Mouse (Mus musculus) liver (tissue): Measurements from ENCODE around the gene Grhl3.

ENCODE experiments used
- DNase-seq: peaks from one replicate; pipeline ENCODE4 v3.0.0-alpha.2; 2020; ENCODE audit warnings: mixed read lengths

Gene Grhl3

DNA sequence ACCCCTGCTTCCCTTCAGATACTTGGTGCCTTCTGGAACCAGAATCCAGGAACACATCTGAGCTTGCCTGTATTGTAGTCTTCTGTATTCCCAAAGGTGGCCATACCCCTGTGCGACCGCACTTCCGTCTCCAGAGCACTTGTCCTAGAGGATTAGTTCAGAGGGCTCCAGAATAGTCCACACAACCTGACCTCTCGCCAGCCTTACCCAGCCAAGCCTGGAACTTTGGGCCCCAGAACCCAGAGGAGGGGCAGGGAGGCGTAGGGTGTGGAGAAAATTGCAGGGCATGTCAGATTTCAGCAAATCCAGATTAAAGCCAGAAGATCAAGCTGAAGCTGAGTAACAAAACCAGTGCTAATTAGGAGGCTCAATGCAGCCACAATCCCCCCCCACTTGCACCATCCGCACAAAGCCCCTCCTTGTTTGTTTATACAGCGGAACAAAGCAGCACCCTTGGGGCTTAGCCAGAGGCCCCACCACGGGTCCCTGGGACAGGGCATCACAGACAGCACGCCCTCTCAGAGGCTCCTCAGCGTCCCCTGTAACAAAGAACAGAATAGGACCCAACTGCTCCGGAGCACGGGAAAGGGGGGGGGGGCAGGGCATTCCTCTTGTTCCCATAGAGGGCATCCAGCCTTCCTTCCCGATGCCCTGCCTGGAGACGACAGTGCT, 47.3 kb downstream of the Grhl3 start:
- no peak for DNase-seq

DNA sequence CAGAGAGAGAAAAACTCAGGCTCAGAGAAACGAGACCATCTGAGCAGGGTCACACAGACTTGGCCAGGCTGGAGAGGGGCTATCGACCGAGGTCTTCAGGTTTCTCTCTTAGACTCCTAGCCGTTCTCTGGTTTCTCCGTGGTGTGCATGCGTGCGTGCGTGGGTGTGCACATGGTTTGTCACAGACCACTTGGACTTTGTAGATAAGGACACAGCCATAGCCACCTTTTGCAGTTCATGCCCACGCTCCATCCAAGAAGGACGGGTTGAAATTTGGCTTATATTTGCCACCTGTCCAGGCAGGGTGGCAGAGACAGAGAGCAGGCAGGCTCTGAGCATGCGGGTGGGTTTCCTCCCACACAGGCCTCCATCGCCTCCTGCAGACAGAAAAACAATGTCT, 48.4 kb downstream of the Grhl3 start:
- no peak for DNase-seq

- DNase-seq = no peak
Measured at GRCm38 (mm10) chr4:135523939-135524338, 49.5 kb downstream of the Grhl3 start.

GRCm38 (mm10) chr4:135520421-135520820, 53.0 kb downstream of the Grhl3 start:
- DNase-seq = no peak

DNA sequence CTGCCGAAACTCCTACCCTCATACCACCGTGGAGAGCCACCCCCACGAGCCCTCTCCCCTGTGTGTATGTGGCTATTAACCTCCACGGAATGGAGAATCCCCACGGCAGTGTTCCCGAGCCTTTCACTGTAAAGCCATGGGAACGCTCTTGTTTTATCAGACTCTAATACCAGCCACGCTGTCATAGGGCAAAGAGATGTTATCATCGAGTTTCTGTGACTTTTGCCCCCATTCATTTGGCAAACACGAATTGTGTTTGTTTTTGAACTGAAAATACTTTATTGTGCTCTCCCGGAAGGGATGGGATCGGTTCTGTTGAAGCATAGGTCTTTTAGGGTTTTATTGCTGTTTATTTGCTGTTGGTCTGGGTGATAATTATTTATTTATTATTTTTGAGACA, 55.3 kb downstream of the Grhl3 start:
- no peak for DNase-seq

- DNase-seq = peak; percentile 63
Measured at GRCm38 (mm10) chr4:135516351-135517316, 56.8 kb downstream of the Grhl3 start.

- DNase-seq = no peak
Measured at GRCm38 (mm10) chr4:135514925-135515324, 58.5 kb downstream of the Grhl3 start.

DNA sequence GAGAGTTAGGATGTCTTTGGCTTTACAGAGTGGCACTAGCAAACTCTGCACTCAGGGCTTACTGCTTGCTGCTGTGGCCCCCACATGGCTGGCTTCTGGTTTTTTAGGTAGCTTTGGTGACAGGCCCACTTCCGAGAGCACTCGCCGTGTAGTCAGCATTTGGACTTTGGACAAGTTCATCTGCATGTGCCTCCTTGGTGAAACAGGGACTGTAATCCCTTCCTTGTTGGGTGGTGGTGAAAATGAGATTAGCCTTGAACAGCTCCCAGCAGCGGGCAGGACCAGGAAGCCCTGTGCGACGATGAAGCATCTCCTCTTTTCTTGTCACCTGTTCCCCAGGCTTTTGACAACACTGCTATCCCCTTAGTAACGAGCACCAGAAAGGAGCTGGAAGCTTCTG, 59.6 kb downstream of the Grhl3 start:
- no peak for DNase-seq

GRCm38 (mm10) chr4:135509515-135509914, 63.9 kb downstream of the Grhl3 start:
- DNase-seq = no peak

- peak; percentile 73 for DNase-seq
Measured at GRCm38 (mm10) chr4:135508419-135509039, 64.9 kb downstream of the Grhl3 start.

GRCm38 (mm10) chr4:135507547-135508350, 65.7 kb downstream of the Grhl3 start:
- peak; percentile 88 for DNase-seq

GRCm38 (mm10) chr4:135505794-135506193, 67.6 kb downstream of the Grhl3 start:
- DNase-seq = no peak

- DNase-seq = no peak
Measured at GRCm38 (mm10) chr4:135501587-135501986, 71.8 kb downstream of the Grhl3 start.

GRCm38 (mm10) chr4:135499831-135500230, 73.6 kb downstream of the Grhl3 start:
- no peak for DNase-seq

DNA sequence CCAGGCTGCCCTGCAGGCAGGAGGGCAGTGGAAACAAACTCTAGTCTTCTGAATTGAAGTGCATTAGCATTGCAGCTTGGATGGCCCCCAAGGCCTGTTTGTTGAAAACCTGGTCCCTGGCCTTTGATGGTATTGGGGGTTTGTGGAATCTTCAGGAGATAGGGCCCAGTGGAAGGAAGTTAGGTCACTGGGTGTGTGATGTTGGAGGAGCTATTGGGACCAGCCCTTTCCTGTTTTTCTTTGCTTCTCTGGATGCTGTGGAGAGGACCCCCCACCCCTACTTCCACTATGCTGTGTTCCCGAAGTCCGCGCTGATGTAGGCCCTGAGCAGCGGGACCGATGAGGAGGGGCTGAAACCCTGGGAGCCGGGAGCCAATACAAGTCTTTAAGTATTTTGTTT, 75.3 kb downstream of the Grhl3 start:
- no peak for DNase-seq

GRCm38 (mm10) chr4:135495810-135496209, 77.6 kb downstream of the Grhl3 start:
- DNase-seq = peak; percentile 67

GRCm38 (mm10) chr4:135495397-135495791, 78.0 kb downstream of the Grhl3 start:
- DNase-seq = no peak

DNA sequence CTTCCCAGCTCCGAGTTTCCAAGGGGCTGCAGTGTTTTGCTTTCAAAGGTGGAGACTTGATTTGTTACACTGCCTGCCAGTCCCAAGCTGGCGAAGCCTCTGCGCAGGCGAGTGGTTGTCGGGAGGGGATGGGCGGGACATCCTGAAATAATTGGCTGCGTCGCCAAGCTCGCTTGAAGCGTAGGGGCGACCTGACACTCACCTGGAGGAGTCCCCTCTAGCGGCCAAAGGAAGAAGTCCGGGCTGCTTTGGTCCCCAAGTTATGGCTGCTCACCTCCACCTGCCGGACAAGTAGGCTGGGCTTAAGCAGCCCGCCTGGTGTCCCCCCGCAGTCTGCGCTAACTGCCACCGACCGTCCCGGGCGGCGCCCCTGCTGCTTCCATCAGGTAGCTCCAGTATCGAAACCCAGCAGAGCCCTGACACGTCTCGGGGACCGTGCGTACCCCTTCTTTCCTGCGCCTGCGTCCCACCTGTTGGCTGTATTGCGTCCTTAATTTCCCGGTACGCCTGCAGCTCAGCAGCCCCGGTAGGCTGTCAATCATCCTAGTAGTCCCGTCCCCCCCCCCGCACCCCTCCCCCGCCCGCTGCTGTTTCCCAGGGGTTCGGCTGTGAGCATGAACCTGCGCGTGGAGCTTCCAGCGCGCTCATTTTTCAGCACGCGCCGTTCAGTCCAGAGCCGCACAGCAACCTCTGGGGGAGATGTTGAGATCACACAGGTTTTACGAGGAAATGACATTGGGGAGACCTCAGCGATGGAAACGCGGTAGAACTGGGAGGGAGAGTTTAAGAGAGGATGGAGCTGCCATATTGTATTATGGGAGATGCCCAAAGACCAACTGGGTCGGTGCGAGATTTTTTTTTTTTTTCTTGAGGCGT, 78.7 kb downstream of the Grhl3 start, which contains the start of the genes Stpg1 and Nipal3:
Gene Stpg1, plus strand, starts transcription at position 270 of the 876 bp plus-strand sequence.
Gene Nipal3, minus strand, starts transcription at position 518 of the 876 bp plus-strand sequence.
- peak; percentile 96 for DNase-seq

DNA sequence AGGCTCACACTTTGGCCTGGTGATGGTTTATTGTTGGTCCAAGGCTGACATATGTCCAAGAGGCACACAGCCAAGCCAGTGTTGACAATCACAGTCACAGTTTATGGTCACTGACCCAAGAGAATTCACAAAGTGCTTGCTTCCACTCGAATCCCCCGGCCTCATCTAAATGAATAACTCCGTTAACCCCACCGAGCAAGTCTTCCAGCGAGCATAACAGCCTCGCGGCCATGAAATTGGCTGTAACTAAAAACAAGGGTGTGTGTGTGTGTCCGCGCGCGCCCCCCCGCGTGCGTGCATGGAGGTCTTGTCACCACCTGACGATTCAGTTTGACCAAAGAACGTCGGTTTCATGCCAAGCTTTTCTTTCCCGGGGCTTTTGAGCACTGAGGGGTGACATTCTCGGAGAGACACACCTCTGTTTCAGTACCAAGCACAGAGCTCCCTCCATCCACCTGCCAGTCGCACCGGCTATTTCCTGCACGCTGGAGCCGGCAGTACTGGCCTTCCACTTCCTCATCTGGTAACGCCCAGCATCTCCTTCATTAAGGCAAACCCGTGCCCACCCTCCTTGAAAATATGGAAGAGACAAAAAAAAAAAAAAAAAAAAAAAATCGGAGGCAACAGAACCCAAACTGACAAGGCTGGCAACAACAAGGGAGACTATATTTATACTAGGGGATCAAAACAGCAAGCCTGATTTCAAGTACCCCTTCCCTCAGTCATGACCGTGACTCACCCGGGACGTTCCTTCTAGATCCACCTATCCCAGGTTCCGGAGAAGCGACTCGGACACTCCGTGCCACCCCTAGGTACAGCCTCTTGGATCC, 79.5 kb downstream of the Grhl3 start:
- DNase-seq = peak; percentile 80

DNA sequence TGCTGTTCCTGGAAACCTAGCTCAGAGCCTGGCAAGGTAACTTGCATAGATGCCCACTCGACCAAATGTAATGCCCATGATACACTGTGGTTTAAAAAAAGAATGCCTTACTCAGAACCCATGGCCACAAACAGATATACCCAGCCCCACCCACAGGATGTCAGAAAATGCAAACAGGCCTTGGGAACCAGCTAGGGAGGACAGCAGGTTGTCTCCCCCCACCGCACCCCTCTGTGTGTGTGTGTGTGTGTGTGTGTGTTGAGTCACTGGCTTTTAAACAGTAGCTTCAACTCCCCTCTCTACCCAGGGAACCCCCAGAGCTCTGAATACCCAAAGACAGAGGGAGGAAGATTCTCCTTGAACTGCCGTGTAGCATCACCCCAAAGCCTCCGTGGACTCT, 80.2 kb downstream of the Grhl3 start:
- DNase-seq = no peak
